Mouse (Mus musculus) megakaryocyte, embryonic 14.5 days (primary cell): ENCODE data around the gene Prss28.

Experiments used
- FLI1 ChIP-seq: IDR thresholded peaks from 2 replicates; pipeline ENCODE4 v1.6.1; 2012; ENCODE audit warnings: low read length, inconsistent platforms, mixed read lengths
- GATA1 ChIP-seq: IDR thresholded peaks from 3 replicates; pipeline ENCODE4 v1.6.1; 2012; ENCODE audit warnings: mixed read lengths, low read length, inconsistent platforms, borderline replicate concordance

DNA sequence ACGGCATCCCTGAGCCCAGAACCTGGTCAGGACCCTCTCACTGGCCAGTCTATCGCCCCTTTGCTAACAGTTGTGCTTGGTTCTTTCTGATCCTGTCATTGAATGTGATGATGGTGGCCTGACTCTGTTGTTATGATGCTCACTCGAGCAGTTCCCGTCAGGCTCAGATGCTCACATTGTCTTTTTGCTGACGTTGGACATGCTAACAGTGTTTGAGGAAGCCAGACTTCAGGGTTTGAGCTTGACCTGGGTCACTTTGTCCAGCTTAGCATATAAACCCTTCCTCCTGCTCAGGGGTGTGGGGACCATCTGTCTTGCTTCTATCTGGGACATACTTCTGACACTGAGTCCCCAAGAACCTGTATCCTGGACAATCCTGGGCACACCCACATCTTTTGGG lies 9.9 kb downstream of the Prss28 start, which contains the start of gene Prss29:
- TF ChIP-seq GATA1: no peak
- TF ChIP-seq FLI1: no peak
